Mouse (Mus musculus) stomach, postnatal 0 days (tissue): ENCODE results near the gene Gm4881. TPM values are rescaled to one million over a fixed set of nuclear protein-coding genes. Genes with fewer than 3 reads are reported as not detected.

Source experiments
- ATAC-seq: fragments of 200-750 bp; cut with Nextera tagmentation; 2 replicates; pipeline ENCODE4 v1.8.0; 2017; ENCODE audit not compliant: low FRiP score, low TSS enrichment
- DNase-seq: peaks from one replicate; pipeline ENCODE4 v3.0.0-alpha.2; 2016; ENCODE audit warnings: low spot score
- H3K27ac ChIP-seq: fragments of 300-500 bp; sonication (generic); replicated peaks from 2 replicates; pipeline ENCODE4 v1.5.1; 2014; ENCODE audit warnings: mild to moderate bottlenecking, control low read depth
- H3K27me3 ChIP-seq: fragments of 300-500 bp; sonication (generic); 2 replicates; pipeline ENCODE4 v1.6.1; 2014; ENCODE audit warnings: low read length; ENCODE audit not compliant: control insufficient read depth, insufficient read depth
- H3K36me3 ChIP-seq: fragments of 300-500 bp; sonication (generic); 2 replicates; pipeline ENCODE4 v1.6.1; 2014; ENCODE audit warnings: low read length, mixed read lengths; ENCODE audit not compliant: control insufficient read depth, insufficient read depth
- H3K4me1 ChIP-seq: fragments of 300-500 bp; sonication (generic); replicated peaks from 2 replicates; pipeline ENCODE4 v1.6.1; 2014; ENCODE audit warnings: antibody characterized with exemption; ENCODE audit not compliant: control insufficient read depth, insufficient read depth
- H3K4me2 ChIP-seq: fragments of 300-500 bp; sonication (generic); replicated peaks from 2 replicates; pipeline ENCODE4 v1.6.1; 2014; ENCODE audit warnings: low read depth, mild to moderate bottlenecking, control low read depth, moderate library complexity
- H3K4me3 ChIP-seq: fragments of 300-500 bp; sonication (generic); 2 replicates; pipeline ENCODE4 v1.5.1; 2014; ENCODE audit warnings: low read depth, low read length, control low read depth
- H3K9ac ChIP-seq: fragments of 300-500 bp; sonication (generic); 2 replicates; pipeline ENCODE4 v1.6.1; 2014; ENCODE audit warnings: mild to moderate bottlenecking, low read length, control low read depth, mixed read lengths
- H3K9me3 ChIP-seq: fragments of 300-500 bp; sonication (generic); 2 replicates; pipeline ENCODE4 v1.6.1; 2016; ENCODE audit warnings: low read length; ENCODE audit not compliant: control insufficient read depth
- CTCF ChIP-seq: IDR thresholded peaks from 2 replicates; pipeline ENCODE4 v1.5.1; 2016; ENCODE audit warnings: antibody characterized with exemption, low read depth, mild to moderate bottlenecking, moderate library complexity
- EP300 ChIP-seq: optimal IDR thresholded peaks from 2 replicates; pipeline ENCODE3; 2016; ENCODE audit warnings: antibody characterized with exemption
- WGBS: fragments of 180-500 bp; shearing (Covaris S2); extraction: QIAGEN DNeasy Blood & Tissue Kit; methylation state at CpG from one replicate; pipeline ENCODE4 v1.1.7; 2014; 5-methylcytosine and 5-hydroxymethylcytosine counted together
- polyA plus RNA-seq: library from polyadenylated mRNA; unstranded; fragments of >200 nt; fragmentation: Nextera tagmentation; extraction: Ambion mirVana; gene quantifications from 2 replicates; pipeline ENCODE4 v1.2.1, GENCODE M21; 2015

The Gm4881 gene
- polyA plus RNA-seq, 1 experiment from 2014 or later = not detected

DNA sequence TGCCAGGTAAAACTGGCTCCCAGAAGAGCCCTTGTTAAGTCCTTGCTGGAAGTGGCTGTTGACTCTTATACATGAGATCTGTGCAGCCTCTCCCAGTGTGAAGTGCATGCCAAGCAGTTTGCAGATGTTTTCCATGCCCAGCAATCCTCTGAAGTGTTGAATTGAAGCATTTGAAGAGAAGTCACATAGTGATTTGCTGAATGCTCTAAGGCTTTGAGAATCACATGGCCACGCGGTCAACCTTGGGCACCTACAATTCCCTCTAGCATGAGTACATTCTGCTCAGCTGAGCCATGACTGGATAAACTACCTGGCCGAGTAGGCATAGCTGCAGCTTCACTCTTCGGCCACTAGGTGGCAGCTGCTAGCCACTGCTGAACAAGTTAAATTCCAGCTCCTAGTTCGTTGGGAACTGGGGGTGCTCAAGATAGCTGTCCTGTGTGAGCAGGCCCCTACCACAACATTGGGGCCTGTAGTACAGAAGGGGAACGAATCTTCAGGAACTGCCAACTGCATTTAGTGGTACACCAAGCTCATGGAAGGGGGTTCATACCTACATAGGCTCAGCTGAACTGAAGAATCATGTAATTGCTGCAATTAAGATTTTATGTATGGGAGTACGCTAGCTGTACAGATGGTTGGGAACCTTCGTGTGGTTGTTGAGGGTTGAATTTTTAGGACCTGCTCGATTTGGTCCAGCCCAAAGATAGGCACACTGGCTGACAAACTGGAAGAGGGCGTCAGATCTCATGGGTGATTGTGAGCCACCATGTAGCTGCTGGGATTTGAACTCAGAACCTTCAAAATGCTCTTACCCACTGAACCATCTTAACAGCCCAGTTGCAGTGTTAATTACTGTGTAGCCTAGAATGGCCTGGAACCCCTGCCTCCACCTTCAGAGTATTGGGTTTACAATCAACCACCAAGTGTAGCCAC is 53.7 kb downstream of the Gm4881 start:
- DNase-seq (peak; percentile 81), ATAC-seq (peak; percentile 68)
- TF ChIP-seq CTCF (peak; percentile 99), EP300 (no peak)
- Histone ChIP-seq H3K27ac (no peak overlapping the region; the same call in 1 of the 2 replicates), H3K9me3 (no peaks in the 10 kb centered on the region), H3K36me3 (peaks cover 8% of the 10 kb centered on the region), H3K4me1 (peaks cover 8% of the 10 kb centered on the region; the same call in 1 of the 2 replicates), H3K4me2 (no peak overlapping the region), H3K4me3 (no peak overlapping the region), H3K27me3 (no peaks in the 10 kb centered on the region), H3K9ac (no peak overlapping the region)
- 32% methylated on average over 10 of the region's 10 CpGs for WGBS

DNA sequence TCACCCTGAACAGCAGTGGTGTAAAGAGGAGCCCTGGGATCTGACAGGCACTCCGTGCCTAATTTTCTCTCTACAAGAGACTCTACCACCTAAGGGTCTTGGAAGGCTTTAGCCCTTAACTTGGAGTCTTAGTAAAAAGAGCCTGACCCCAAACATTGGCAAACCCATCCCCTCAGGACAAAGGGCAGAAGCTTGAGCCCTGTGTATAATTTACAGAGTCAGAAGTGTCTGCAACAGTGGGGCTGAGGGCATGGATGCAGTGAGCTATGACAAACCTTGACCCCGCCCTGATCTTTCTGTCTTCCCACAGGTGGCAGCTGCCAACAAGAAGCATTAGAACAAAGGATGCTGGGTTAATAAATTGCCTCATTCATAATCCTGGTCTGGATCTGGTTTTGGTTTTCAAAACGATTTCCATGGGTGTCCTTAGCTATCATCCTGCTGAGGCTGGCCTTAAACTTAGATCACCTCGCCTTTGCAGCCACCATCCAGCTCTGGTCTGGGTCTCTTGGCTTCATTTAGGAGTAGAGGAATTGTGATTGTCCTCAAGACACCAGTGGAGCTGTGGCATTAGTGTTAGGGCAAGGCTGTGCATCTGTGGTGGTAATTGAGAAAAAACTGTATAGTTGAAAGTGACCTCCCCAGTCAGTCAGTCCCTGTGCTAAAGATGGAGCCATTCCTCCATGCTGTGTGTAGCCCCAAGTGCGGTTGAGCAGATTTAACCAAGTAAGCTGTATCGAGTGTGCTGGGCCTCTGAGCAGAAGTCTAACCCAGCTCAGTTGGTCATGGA is 54.7 kb downstream of the Gm4881 start:
- Histone ChIP-seq H3K4me3 (no peak overlapping the region), H3K9me3 (no peaks in the 10 kb centered on the region), H3K4me1 (peaks cover 9% of the 10 kb centered on the region; the same call in 1 of the 2 replicates), H3K36me3 (peaks cover 8% of the 10 kb centered on the region), H3K27me3 (no peaks in the 10 kb centered on the region), H3K4me2 (no peak overlapping the region), H3K27ac (no peak overlapping the region; the same call in 1 of the 2 replicates), H3K9ac (no peak overlapping the region)
- TF ChIP-seq CTCF (no peak), EP300 (no peak)
- DNase-seq = no peak
- ATAC-seq = no peak; the same call in 1 of the 2 replicates
- WGBS = 64% methylated on average over 6 of the region's 6 CpGs

DNA sequence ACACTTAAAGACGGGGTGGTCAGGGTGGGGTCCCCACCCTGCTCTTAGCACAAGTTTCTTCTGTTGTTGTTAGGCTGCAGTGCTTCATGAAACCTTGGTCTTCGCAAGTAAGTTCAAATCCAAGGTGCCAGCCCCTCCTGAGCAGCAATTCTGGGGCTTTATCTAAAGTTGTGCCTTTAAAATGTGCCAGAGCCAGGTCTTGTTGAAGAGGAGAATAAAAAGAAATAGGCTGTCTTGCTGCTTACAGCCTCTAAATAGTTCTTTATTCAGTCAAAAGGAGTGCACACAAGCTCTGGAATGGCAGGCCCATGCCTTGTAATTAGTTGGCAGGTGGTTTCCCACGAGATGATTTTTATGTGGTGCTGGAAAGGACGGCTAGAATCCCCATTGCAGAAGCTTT is 57.2 kb downstream of the Gm4881 start:
- Histone ChIP-seq H3K9ac (peak overlapping the region; percentile 100; the same call in 1 of the 2 replicates), H3K36me3 (peaks cover 8% of the 10 kb centered on the region), H3K27ac (no peak overlapping the region), H3K4me1 (peaks cover 9% of the 10 kb centered on the region; the same call in 1 of the 2 replicates), H3K4me2 (no peak overlapping the region), H3K9me3 (no peaks in the 10 kb centered on the region), H3K27me3 (no peaks in the 10 kb centered on the region), H3K4me3 (no peak overlapping the region)
- no peak for DNase-seq
- 51% methylated on average over 4 of the region's 4 CpGs for WGBS
- no peak for ATAC-seq
- TF ChIP-seq CTCF (no peak), EP300 (no peak)

DNA sequence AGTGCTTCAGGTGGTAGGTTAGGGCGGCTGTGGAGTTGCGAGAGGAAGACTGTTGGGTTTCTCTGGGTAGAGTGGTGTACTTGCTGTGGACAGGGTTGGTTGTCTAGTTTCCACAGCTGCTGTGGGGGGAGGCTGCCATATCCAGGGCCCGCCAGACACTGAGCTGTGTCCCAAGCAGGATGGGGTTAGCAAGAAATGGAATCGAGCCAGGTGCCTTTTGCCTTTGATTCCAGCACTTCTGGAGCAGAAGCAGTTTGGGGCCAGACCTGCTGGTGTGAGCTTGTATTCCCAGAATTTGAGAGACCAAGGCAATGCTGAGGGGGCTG is 58.0 kb downstream of the Gm4881 start:
- Histone ChIP-seq H3K4me2 (peak overlapping the region; percentile 74), H3K36me3 (peaks cover 8% of the 10 kb centered on the region), H3K9ac (peak overlapping the region; percentile 100), H3K27ac (0 out of 2 replicates have a peak overlapping the region, but pooled peaks have one; percentile 35), H3K4me1 (peaks cover 9% of the 10 kb centered on the region; the same call in 1 of the 2 replicates), H3K27me3 (no peaks in the 10 kb centered on the region), H3K9me3 (no peaks in the 10 kb centered on the region), H3K4me3 (peak overlapping the region; percentile 100)
- TF ChIP-seq EP300 = no peak
- TF ChIP-seq CTCF = no peak
- no peak for ATAC-seq
- DNase-seq = no peak
- 35% methylated on average over 4 of the region's 4 CpGs for WGBS

DNA sequence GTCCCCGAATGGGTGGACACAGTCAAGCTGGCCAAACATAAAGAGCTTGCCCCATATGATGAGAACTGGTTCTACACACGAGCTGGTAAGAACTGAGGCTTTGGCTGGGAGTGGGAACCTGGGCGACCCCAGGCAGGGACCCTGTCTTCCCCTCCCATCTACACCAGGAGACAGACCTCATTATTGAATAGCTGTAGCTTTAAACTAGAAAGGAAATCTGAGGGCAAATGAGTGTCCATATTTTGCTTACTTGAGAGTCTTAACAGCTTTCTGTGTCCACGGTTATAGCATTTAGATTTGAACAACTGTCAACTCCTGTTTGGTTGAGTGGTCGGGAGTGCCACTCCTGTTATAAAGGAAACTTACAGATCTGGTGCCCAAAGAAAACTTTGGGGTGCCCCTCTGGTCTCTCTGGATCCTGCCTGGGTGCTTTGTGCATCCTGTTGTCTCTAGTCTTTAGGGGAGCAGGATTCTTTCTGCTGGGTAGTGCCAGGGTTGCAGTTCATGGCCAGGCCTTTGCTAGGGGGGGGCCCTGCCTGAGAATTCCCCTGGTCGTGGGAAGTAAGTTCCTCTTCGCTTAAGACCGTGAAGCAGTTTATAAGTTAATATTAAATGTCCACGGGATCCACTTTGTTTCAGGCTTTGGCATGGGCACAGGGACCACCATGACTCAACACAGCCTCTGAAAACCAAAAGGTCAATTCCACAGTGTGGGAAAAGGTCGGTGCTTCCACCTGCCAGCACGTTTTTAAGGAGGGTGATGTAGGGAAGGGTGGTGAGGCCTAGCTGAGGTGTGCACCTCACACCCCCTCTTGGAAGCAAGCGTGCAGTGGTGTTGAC is 58.6 kb downstream of the Gm4881 start:
- Histone ChIP-seq H3K9ac (peak overlapping the region; percentile 100), H3K4me1 (peaks cover 9% of the 10 kb centered on the region; the same call in 1 of the 2 replicates), H3K27ac (no peak overlapping the region), H3K27me3 (no peaks in the 10 kb centered on the region), H3K36me3 (peaks cover 8% of the 10 kb centered on the region), H3K4me3 (peak overlapping the region; percentile 100), H3K9me3 (no peaks in the 10 kb centered on the region), H3K4me2 (peak overlapping the region; percentile 74)
- no peak for ATAC-seq
- peak; percentile 38 for DNase-seq
- TF ChIP-seq CTCF (no peak), EP300 (no peak)
- 17% methylated on average over 12 of the region's 12 CpGs for WGBS
